Mouse (Mus musculus): ENCODE measurements around the gene Xiap. TPM values are rescaled to one million over a fixed set of nuclear protein-coding genes. Genes with fewer than 3 reads are reported as not detected.
"Not testable (repeated sequence)": the region's sequence is repeated elsewhere in the genome, so short reads cannot be mapped to it uniquely, and the experiment has no call there.

Xiap gene
- total RNA-seq (2021) = 10 to 100 TPM; 62.7 to 65.9 TPM

- intact Hi-C loops (cut with DNase I) = no loop called here
- no peak for DNase-seq (ENCODE audit: low spot score in 2 of 2)
Observed at GRCm38 (mm10) chrX:42059282-42060068, at the start of gene Xiap. Gene Xiap, plus strand, starts transcription at chrX:42059679.

DNA sequence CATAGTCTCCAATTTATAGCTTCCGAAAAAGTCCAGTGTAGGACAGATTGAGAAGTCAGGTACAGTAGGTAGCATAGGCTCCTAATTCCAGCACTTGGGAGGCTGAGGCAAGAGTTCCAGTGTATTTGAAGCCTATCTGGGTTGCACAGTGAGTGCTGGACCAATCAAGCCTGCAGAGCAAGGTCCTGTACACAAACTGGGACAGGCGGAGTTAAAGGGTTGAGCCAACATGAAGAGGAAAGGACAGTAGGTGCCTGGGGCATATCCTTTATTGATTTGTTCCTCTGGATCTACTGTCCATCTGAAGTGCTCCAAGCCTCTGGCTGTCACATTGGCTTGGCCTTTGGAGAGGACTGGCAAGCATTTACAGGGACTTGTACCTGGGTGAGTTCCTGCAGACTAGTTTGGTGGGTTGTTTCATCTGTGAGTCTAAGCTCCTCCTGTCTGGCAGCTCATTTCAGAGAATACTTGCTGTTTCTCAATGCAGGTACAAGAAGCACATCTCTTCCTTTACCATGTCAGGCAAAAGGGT, 46.7 kb upstream of the Xiap start:
- DNase-seq (ENCODE audit: low spot score in 2 of 2) = no peak
- intact Hi-C loops (cut with DNase I) = no loop called here

DNA sequence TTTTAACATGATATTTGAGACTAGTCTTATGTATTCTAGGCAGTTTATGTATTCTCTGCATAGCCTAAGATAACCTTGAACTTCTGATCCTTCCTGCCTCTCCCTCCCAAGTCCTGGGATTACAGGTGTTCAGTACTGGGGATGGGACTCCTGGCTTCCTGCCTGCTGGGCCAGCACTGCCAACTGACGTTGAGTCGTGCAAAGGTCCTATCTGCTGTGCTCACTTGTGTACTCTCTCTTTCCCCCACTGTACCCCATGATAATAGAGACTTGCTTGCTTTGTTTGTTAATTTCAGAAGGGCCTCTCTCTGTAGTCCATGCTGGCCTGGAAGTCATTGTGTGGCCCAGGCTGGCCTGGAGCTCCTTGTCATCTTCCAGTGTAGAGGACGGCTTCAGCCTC, 45.7 kb upstream of the Xiap start:
- no peak for DNase-seq (ENCODE audit: low spot score in 2 of 2)

DNA sequence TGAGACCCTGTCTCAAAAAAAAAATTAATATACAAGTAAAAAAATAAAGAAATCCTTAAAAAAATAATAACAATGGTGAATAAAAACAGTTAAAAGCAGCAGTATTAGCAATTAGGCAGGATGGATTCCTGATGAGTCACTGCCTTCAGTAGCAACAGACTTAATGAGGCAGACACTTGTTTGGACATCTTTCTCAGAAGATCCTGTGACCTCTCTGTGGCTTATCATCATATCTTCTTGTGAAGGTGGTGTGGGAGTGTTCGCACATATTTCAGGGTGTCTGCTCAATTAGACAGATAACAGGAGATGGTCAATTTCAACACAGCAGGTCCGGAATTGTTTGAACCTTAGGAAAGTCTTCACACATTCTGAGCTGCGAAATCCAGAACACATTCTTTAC, 45.0 kb upstream of the Xiap start:
- intact Hi-C loops (cut with DNase I) = no loop called here
- no peak for DNase-seq (ENCODE audit: low spot score in 2 of 2)

More for the DNA sequence above, 45.7 kb upstream of the Xiap start:
- intact Hi-C loops (cut with DNase I) = no loop called here

DNA sequence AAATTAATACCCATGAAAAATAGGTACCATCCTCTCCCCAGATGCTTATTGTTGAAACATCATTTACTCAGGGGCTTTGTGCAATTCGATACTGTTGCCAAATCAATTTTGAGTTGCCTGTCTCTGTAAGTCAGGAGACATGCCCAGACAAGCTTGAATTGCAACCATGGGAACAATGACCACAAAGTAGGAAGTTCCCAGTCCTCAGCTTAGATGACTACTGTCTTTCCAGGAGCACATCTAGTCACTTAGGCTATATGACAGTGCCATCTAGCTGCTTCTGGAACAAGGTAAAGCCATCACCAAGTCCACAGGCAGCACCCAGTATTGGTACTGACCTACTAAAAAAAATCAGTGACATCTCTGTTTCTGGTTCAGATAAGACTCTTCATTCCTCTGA, 41.4 kb upstream of the Xiap start:
- intact Hi-C loops (cut with DNase I) = no loop called here

GRCm38 (mm10) chrX:42019441-42019840, 40.0 kb upstream of the Xiap start:
- DNase-seq (ENCODE audit: low spot score in 2 of 2) = no peak
- intact Hi-C loops (cut with DNase I) = no loop called here

More for the DNA sequence above, 41.4 kb upstream of the Xiap start:
- peak in 1 of 2 experiments; percentile 1 for DNase-seq (ENCODE audit: low spot score in 2 of 2)

DNA sequence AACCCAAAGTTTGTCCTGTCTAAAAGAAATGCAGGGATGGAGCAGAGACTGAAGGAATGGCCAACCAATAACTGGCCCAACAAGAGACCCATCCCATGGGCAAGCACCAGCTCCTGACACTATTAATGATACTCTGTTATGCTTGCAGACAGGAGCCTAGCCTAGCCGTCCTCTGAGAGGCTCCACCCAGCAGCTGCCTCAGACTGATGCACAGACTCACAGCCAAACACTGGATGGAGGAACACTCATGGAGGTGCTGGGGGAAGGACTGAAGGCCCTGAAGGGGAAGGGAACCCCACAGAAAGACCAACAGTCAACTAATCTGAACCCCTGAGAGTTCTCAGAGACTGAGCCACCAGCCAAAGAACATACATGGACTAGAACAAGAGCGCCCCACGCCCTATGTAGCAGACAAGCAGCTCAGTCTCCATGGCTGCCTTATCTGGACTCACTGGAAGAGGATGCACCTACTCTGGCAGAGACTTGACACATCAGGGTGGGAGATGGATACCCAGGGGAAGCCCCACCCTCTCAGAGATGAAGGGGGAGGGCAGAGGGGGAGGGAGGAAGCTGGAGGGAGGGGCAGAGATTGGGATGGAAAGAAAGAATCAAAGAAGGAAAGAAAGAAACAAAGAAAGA, 33.6 kb upstream of the Xiap start:
- intact Hi-C loops (cut with DNase I) = loop anchor here (2.0 kb wide), 1 partner anchor 21 kb away; no protein-coding TSS in a partner anchor
- DNase-seq (ENCODE audit: low spot score in 2 of 2) = not testable (repeated sequence)

- intact Hi-C loops (cut with DNase I) = loop anchor here (2.0 kb wide), 1 partner anchor 22 kb away; no protein-coding TSS in a partner anchor
- DNase-seq (ENCODE audit: low spot score in 2 of 2) = not testable (repeated sequence)
Observed at GRCm38 (mm10) chrX:42026981-42027380, 32.5 kb upstream of the Xiap start.

DNA sequence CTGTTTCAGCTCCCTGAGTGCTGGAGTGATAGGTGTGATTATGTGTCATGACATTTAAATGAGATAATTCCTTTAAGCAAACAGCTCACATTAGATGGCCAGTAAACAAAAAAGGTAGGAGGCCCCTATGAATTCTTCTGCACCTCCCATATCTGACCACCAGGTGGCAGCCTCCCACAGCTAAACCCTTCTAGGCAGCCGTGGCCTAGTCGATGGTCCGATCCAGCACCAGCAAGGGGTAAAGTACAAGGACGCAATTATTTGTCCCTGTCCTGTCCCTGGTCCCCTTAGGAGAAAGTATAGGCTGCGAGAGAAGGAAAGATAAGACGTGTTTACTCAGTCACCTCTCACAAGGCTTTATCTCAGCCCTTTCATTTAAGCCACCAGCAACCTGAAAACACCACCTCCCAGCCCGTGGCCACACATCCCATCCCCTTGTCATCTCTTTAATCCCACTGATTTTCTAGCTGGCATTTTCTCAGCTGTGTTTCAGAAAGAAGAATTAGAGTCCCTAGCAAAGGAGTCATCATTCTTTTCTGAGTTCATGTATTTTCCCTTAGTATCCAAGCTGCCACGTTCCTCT, 26.3 kb upstream of the Xiap start:
- peak; percentile 58 to 64 for DNase-seq (ENCODE audit: low spot score in 2 of 2)
- intact Hi-C loops (cut with DNase I) = loop anchor here (5.0 to 10.0 kb wide), 2 partner anchors 114 to 202 kb away; partner anchors contain the start of gene Stag2

- no peak for DNase-seq (ENCODE audit: low spot score in 2 of 2)
- intact Hi-C loops (cut with DNase I) = loop anchor here (5.0 to 10.0 kb wide), 2 partner anchors 113 to 201 kb away; partner anchors contain the start of gene Stag2
Observed at GRCm38 (mm10) chrX:42033911-42034310, 25.6 kb upstream of the Xiap start.

DNA sequence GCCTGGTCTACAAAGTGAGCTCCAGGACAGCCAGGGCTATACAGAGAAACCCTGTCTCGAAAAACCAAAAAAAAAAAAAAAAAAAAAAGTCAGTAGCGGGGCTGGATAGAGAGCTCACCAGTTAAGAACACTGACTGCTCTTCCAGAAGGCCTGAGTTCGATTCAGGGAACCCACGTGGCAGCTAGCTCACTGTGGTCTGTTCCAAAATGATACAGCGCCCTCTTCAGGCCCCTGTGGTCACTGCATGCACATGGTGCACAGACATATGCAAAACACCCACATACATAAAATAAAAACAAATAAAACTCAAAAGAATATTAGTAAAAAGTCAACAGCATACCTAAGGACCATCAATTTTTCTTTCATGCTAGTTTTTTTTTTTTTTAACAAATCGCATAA, 20.0 kb upstream of the Xiap start:
- intact Hi-C loops (cut with DNase I) = loop anchor here (10.0 kb wide), 1 partner anchor 195 kb away; no protein-coding TSS in a partner anchor
- no peak for DNase-seq (ENCODE audit: low spot score in 2 of 2)

DNA sequence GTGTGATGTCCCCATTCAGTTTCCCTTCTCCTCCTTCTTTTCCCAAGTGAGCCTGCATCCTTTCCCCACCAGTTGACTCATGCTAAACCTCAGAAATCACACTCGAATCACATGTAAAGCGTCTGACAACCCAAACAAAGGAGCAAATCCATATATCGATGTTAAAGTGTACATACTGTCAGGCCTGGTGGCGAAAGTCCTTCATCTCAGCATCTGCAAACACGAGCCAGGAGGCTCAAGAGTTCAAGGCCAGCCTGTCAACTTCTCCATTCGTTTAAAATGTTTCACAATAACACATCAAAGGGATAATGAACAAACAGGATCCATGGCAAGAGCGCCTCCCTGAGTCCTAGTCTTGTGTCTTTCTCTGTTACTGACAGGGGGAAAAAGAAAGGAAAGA, 14.5 kb upstream of the Xiap start:
- no peak for DNase-seq (ENCODE audit: low spot score in 2 of 2)
- intact Hi-C loops (cut with DNase I) = no loop called here

- intact Hi-C loops (cut with DNase I) = no loop called here
- no peak for DNase-seq (ENCODE audit: low spot score in 2 of 2)
Observed at GRCm38 (mm10) chrX:42050652-42051643, 8.5 kb upstream of the Xiap start.

DNA sequence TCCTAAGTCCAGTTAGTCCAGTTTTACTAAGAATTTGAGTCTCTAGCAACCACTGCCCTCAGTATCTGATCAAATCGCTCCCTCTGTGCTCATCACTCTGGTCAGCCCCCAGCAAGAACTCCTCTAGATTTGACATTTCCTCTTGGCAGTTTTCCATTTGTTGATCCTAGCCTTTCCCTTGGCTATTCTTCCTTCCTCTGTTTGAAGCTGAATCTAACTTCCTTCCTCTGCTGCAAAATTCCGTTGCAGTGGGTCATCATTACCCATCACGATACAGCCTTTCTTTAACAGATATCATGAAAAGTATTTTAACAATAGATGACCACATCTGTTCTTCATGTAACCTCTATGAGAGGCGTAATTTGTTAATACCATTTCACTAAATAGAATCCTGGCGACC, 2.5 kb upstream of the Xiap start:
- no peak for DNase-seq (ENCODE audit: low spot score in 2 of 2)
- intact Hi-C loops (cut with DNase I) = no loop called here

DNA sequence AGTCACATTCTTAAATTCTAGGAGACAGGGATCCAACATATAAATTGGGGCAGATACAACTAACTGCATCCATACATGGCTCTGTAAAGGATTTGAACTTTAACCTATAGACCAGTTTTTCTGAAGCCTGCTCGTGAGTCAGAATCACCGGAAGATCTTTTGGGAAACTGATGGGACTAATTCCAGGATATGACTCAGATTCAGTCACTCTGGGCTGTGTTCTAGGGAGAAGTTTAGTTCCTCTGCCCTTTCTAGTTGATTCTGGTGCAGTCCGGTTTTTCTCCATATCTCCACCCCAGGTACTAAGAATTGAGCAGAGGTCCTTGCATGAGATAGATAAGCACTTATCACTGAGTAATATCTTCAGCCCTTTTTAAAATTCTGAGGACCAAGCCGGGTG, 1.6 kb upstream of the Xiap start:
- no peak for DNase-seq (ENCODE audit: low spot score in 2 of 2)
- intact Hi-C loops (cut with DNase I) = no loop called here

- DNase-seq (ENCODE audit: low spot score in 2 of 2) = no peak
- intact Hi-C loops (cut with DNase I) = no loop called here
Observed at GRCm38 (mm10) chrX:42063621-42064020, 4.1 kb downstream of the Xiap start.

DNA sequence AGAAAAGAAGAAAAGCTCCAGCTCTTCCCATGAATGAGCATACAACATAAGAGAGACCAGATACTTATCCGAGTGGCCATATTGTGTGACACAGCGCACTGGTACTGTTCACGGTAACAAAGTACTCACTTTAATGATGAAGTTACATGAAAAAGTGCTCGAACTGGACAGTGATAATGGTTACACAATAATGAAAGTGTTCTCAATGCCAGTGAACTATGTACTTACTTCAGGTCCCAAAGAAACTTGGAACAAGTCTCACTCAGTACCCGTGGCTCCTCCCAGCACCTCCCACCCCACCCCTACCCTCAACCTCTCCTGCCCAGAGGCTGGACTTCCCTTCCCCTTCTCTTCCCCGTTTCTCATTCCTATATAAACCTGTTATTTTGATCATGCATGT, 5.6 kb downstream of the Xiap start:
- no peak for DNase-seq (ENCODE audit: low spot score in 2 of 2)
- intact Hi-C loops (cut with DNase I) = no loop called here

- intact Hi-C loops (cut with DNase I) = no loop called here
- no peak for DNase-seq (ENCODE audit: low spot score in 2 of 2)
Observed at GRCm38 (mm10) chrX:42066771-42067170, 7.3 kb downstream of the Xiap start.

GRCm38 (mm10) chrX:42067791-42068200, 8.3 kb downstream of the Xiap start:
- intact Hi-C loops (cut with DNase I) = loop anchor here (1.0 kb wide), 1 partner anchor 83 kb away; no protein-coding TSS in a partner anchor
- DNase-seq (ENCODE audit: low spot score in 2 of 2) = peak; percentile 38 to 66
